Mouse (Mus musculus) gastrocnemius, postnatal 14 days (tissue): Measurements from ENCODE around the gene Dhdds. TPM values are rescaled to one million over a fixed set of nuclear protein-coding genes. Genes with fewer than 3 reads are reported as not detected.
A peak's percentile ranks its signal among the peaks of the same experiment; 100 is the strongest.
"Not testable (repeated sequence)": the region's sequence is repeated elsewhere in the genome, so short reads cannot be mapped to it uniquely, and the experiment has no call there.

Experiments
- DNase-seq: peaks from one replicate; pipeline ENCODE4 v3.0.0; 2021; ENCODE audit warnings: mixed read lengths
- intact Hi-C: fragments of 180-260 bp; cut with DNase I; formaldehyde crosslinking; loops from one replicate; pipeline ENCODE4 v1.15.1; 2025; ENCODE audit warnings: low total_unique reads
- total RNA-seq, 2 experiments: library from RNA; stranded (reverse); gene quantifications; 2 replicates each; pipeline ENCODE4 v1.2.3; 2021

Gene Dhdds
- total RNA-seq, 2 experiments from 2014 or later: 11.3 to 13.0 TPM

- intact Hi-C loops: no loop called here
- DNase-seq: no peak
Observed at GRCm38 (mm10) chr4:134009709-134010108, 9.0 kb upstream of the Dhdds start.

DNA sequence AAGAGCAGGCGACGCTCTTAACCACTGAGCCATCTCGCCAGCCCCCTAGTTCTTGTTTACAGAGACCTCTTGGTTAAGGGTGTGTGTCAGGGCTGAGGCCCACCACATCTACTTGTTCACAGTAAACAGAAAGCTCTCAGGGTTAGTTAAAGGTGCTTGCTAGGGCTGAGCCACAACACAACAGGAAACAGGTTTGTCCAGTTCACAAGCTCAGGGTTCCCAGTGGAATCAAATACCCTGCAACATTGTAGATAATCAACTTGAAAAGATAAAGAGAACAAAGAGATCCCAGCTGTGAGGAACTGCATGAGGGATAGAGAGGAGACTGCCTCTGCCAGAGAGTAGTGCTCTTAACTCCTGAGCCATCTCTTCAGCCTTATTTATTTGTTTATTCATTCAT, 6.1 kb upstream of the Dhdds start:
- intact Hi-C loops: no loop called here

GRCm38 (mm10) chr4:134005581-134006358, 5.1 kb upstream of the Dhdds start:
- intact Hi-C loops: no loop called here
- no peak for DNase-seq

More for the DNA sequence above, 6.1 kb upstream of the Dhdds start:
- DNase-seq: no peak

- no peak for DNase-seq
- intact Hi-C loops: no loop called here
Observed at GRCm38 (mm10) chr4:134002903-134003302, 2.2 kb upstream of the Dhdds start.

- intact Hi-C loops: no loop called here
- no peak for DNase-seq
Observed at GRCm38 (mm10) chr4:134002246-134002645, 1.5 kb upstream of the Dhdds start.

- no peak for DNase-seq
- intact Hi-C loops: no loop called here
Observed at GRCm38 (mm10) chr4:134001710-134002109, 992 bp upstream of the Dhdds start.

DNA sequence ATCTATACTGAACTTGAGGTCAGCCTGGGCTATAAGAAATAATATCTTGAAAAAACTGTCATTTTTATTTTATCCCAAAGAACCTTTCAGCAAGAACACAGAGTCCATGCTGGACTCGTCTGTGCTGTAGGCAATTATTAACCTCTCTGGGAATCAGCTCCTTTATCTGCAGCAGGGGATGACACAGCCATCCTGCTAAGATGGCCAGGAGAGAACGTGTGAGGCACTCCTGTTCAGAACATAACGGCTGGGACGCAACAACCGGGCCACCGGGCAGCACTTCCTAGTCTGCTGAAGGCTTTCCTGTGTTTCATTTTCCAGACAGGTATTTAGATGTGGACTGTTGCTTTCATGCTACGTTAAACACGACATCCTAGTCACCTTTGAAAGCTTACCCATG, 6.0 kb downstream of the Dhdds start:
- intact Hi-C loops: no loop called here
- no peak for DNase-seq

GRCm38 (mm10) chr4:133991087-133991660, 9.5 kb downstream of the Dhdds start:
- no peak for DNase-seq
- intact Hi-C loops: no loop called here

DNA sequence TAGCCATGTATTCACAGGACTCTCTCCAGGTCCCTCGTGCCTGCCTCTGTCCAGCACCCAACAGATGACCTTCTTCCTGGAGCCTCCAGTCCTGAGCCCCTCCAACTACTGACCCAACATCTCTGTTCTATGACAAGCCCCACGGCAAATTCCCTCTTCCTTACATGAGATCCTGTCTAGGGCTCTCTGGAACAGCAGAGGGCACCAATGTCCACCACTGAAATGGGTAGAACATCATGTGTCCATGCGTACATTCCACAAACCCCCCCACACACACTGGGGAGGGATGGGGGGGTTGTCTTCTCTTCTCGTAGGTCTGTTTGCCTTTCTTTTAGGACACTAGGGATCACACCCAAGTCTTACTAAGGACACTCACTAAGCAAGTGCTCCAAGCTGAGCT, 10.7 kb downstream of the Dhdds start:
- intact Hi-C loops: no loop called here
- no peak for DNase-seq

DNA sequence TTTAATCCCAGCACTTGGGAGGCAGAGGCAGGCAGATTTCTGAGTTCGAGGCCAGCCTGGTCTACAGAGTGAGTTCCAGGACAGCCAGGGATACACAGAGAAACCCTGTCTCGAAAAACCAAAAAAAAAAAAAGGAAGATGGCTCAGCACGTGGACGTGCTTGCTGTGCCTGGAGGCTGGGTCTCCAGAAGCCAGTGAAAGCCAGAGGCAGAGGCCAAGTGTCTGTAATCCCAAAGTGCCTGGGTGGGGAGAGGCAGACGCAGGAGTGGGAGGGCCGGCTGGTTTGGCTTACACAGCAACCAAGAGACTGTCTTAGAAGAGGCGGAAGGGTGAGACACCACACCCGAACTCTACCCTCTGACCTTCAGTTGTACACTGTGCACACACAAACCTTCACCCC, 12.4 kb downstream of the Dhdds start:
- intact Hi-C loops, DNase-seq: not testable (repeated sequence)

DNA sequence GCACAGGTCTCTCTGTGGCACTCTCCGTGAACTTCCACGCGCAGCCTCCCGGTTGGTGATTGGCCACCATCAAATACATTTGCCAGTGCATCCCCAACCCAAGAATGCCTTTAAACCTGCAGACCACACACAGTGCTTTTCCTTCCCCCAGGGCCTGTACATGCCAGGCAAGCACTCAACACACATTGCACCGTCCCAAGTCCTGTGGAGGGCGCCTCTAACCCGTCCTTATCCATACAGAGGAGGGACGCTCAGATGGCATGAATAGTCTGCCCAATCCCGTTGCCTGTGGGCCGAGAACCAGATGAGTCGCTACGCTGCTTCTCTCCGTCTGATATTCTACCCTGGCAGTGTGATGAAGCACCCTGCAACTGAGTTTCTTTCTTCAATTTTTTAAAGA, 17.8 kb downstream of the Dhdds start:
- DNase-seq: no peak
- intact Hi-C loops: no loop called here

GRCm38 (mm10) chr4:133980496-133980895, 20.2 kb downstream of the Dhdds start:
- peak; percentile 11 for DNase-seq

DNA sequence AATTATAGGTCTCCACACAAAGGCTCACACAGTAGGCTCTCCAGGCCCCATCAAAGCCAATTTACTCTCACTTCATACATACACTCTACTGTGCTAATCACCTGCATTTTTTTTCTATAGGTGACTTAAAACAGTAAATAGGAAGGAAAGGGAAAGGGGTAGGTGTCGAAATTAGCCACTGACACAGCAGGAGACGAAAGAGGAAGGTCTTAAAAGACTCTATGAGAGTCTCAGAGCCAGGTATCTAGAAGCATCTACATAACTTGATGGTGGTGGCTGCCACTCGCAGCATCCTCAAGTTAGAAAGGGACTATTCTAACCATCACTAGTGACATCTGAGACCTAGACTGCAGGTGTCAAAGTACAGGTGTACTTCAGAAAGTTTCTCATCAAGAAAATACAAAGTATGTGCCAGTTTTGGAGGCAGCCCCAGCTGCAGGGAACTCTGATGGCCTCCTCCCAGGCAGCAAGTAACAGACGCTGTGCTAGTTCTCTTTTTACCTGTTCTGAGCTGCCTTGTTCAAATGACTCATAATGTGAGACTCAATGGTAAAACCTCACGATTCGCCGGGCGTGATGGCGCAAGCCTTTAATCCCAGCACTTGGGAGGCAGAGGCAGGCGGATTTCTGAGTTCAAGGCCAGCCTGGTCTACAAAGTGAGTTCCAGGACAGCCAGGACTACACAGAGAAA, 22.6 kb downstream of the Dhdds start:
- no peak for DNase-seq
- intact Hi-C loops: no loop called here

More at GRCm38 (mm10) chr4:133980496-133980895, 20.2 kb downstream of the Dhdds start:
- intact Hi-C loops: no loop called here

DNA sequence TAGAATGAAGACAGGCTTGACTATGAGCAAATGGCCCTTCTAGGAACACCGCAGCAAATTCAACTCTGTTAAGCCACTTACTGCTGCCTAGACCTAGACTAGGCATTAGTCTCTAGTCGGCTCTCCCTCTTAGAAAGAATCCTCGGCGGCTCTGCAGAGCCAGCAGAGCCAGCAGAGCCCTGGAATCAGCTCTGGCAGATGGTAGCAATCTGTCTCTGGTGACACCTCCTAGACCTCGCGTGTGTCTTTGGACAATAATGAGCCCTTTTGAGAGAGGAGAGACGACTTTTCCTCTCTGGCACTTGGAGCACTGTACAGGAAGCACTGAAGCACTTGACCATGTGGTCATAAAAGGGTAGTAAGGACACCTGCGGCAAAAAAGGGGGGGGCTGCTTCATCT, 29.0 kb downstream of the Dhdds start:
- intact Hi-C loops: no loop called here
- no peak for DNase-seq

DNA sequence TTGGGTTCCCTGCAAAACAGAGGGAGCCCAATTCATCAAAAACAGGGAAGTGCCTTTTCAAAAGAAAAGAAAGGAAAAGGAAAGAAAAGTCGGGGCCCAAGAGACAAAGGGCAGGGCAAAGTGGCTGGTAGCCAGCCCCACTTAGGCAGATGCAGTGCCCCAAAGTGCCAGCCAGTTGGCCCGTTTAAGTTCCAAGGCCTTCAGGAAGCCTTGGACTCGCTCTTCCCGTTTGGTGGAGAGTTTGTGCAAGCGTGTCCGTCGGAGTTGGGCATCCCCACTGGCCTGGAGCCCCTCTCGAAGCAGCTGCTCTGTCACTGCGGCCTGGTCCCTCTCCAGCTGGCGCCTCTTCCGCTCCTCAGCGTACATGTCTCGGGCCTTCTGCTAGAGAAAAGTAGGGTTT, 29.8 kb downstream of the Dhdds start:
- intact Hi-C loops: no loop called here
- DNase-seq: peak; percentile 48

- no peak for DNase-seq
- intact Hi-C loops: no loop called here
Observed at GRCm38 (mm10) chr4:133970196-133970595, 30.5 kb downstream of the Dhdds start.

DNA sequence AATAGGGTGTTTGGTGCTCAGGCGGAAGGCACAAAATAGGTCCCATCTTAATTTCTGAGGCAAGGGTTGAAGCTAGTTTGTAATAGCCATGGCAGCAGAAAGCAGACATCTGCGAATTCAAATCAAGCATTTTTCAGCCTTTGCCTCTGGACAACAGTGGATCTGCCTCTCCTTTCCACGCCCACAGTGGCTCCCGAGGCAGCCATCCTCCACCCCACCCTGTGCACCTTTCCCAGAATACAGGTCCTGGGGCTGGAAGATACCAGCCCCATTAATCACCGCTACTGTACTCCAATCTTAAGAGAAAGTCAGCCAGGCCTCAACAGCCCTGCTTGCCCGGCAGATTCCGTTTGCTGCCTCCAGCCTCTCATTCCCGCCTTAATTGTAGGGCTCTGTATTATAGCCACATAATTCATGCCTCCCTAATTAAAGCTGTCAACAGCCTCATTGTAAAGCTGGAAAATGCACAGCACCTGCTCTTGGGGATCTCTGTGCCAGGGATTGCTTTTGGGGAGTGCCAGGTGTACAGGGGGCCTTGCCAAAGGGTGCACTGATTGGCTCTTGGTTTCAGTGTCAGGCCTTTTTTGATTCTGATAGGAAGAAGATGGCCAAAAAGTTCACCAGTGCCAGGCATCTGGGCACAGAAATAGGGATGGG, 31.5 kb downstream of the Dhdds start:
- no peak for DNase-seq
- intact Hi-C loops: no loop called here

- peak; percentile 37 for DNase-seq
- intact Hi-C loops: no loop called here
Observed at GRCm38 (mm10) chr4:133968150-133968921, 32.4 kb downstream of the Dhdds start, which contains the start of gene Hmgn2. Hmgn2 (minus strand) TSS chr4:133968650.

GRCm38 (mm10) chr4:133967866-133968149, 32.9 kb downstream of the Dhdds start:
- intact Hi-C loops: no loop called here
- DNase-seq: peak; percentile 93
